Mouse (Mus musculus): ENCODE measurements around the gene Notum. TPM values are rescaled to one million over a fixed set of nuclear protein-coding genes. Genes with fewer than 3 reads are reported as not detected.

The Notum gene
- polyA plus RNA-seq, 1 experiment from 2014 or later: 4.1 TPM

GRCm38 (mm10) chr11:120672687-120673593 is 12.0 kb upstream of the Notum start, which contains the start of gene Aspscr1:
Gene Aspscr1, plus strand, starts transcription at chr11:120672973.
- WGBS: under 1% methylated on average over 83 of the region's 83 CpGs
- Histone ChIP-seq H3K9me3 (no peaks in the 10 kb centered on the region), H3K27me3 (no peaks in the 10 kb centered on the region), H3K27ac (peak within 1 kb of the TSS; percentile 86), H3K4me1 (peaks cover 7% of the 10 kb centered on the region), H3K4me2 (peak within 1 kb of the TSS; percentile 83), H3K36me3 (peaks cover 10% of the 10 kb centered on the region), H3K4me3 (peak within 1 kb of the TSS; percentile 62), H3K9ac (peak within 1 kb of the TSS; percentile 64)
- ATAC-seq (ENCODE audit: borderline replicate concordance, extremely low read depth, low FRiP score, low TSS enrichment): peak; percentile 97

GRCm38 (mm10) chr11:120666617-120667016 is 5.6 kb upstream of the Notum start:
- ATAC-seq (ENCODE audit: borderline replicate concordance, extremely low read depth, low FRiP score, low TSS enrichment): no peak
- 3% methylated on average over 3 of the region's 3 CpGs for WGBS

GRCm38 (mm10) chr11:120665406-120665805 is 4.4 kb upstream of the Notum start:
- WGBS: 50% methylated on average over 3 of the region's 3 CpGs
- Histone ChIP-seq H3K4me3 (no peak overlapping the region), H3K27ac (no peak overlapping the region), H3K4me1 (peaks cover 18% of the 10 kb centered on the region), H3K27me3 (peaks cover 47% of the 10 kb centered on the region), H3K9ac (no peak overlapping the region), H3K4me2 (no peak overlapping the region), H3K9me3 (no peaks in the 10 kb centered on the region), H3K36me3 (no peaks in the 10 kb centered on the region)
- ATAC-seq (ENCODE audit: borderline replicate concordance, extremely low read depth, low FRiP score, low TSS enrichment): peak; percentile 68; the same call in 1 of the 2 replicates

More at GRCm38 (mm10) chr11:120666617-120667016, 5.6 kb upstream of the Notum start:
- H3K9me3 ChIP-seq: no peaks in the 10 kb centered on the region
- H3K36me3 ChIP-seq: no peaks in the 10 kb centered on the region
- H3K4me3 ChIP-seq: no peak overlapping the region
- H3K27me3 ChIP-seq: peaks cover 35% of the 10 kb centered on the region
- H3K27ac ChIP-seq: no peak overlapping the region
- H3K4me1 ChIP-seq: peaks cover 10% of the 10 kb centered on the region; the same call in 1 of the 2 replicates
- no peak overlapping the region for H3K9ac ChIP-seq
- H3K4me2 ChIP-seq: no peak overlapping the region

- Histone ChIP-seq H3K4me2 (no peak overlapping the region), H3K27ac (no peak overlapping the region), H3K9me3 (no peaks in the 10 kb centered on the region), H3K4me1 (peaks cover 27% of the 10 kb centered on the region), H3K9ac (no peak overlapping the region), H3K4me3 (no peak overlapping the region), H3K27me3 (peaks cover 64% of the 10 kb centered on the region), H3K36me3 (no peaks in the 10 kb centered on the region)
- 79% methylated on average over 5 of the region's 5 CpGs for WGBS
- no peak for ATAC-seq (ENCODE audit: borderline replicate concordance, extremely low read depth, low FRiP score, low TSS enrichment)
Observed at GRCm38 (mm10) chr11:120663714-120664113, 2.7 kb upstream of the Notum start.

GRCm38 (mm10) chr11:120662759-120663158 is 1.8 kb upstream of the Notum start:
- Histone ChIP-seq H3K4me1 (peaks cover 27% of the 10 kb centered on the region), H3K9me3 (no peaks in the 10 kb centered on the region), H3K27me3 (peaks cover 73% of the 10 kb centered on the region), H3K27ac (no peak overlapping the region), H3K36me3 (no peaks in the 10 kb centered on the region), H3K4me2 (no peak overlapping the region), H3K4me3 (no peak overlapping the region), H3K9ac (no peak overlapping the region)
- 53% methylated on average over 6 of the region's 6 CpGs for WGBS
- no peak for ATAC-seq (ENCODE audit: borderline replicate concordance, extremely low read depth, low FRiP score, low TSS enrichment)

- Histone ChIP-seq H3K9ac (peak overlapping the region; percentile 38), H3K4me2 (peak overlapping the region; percentile 74), H3K9me3 (no peaks in the 10 kb centered on the region), H3K4me1 (peaks cover 18% of the 10 kb centered on the region), H3K4me3 (peak overlapping the region; percentile 48), H3K36me3 (no peaks in the 10 kb centered on the region), H3K27ac (no peak overlapping the region), H3K27me3 (peaks cover 94% of the 10 kb centered on the region)
- under 1% methylated on average over 90 of the region's 95 CpGs for WGBS
- ATAC-seq (ENCODE audit: borderline replicate concordance, extremely low read depth, low FRiP score, low TSS enrichment): peak; percentile 52
Observed at GRCm38 (mm10) chr11:120660301-120661075, 487 bp downstream of the Notum start.

- Histone ChIP-seq H3K4me2 (peak overlapping the region; percentile 74), H3K27ac (no peak overlapping the region), H3K4me3 (peak overlapping the region; percentile 48), H3K9me3 (no peaks in the 10 kb centered on the region), H3K27me3 (peaks cover 86% of the 10 kb centered on the region), H3K9ac (no peak overlapping the region), H3K4me1 (peaks cover 18% of the 10 kb centered on the region), H3K36me3 (no peaks in the 10 kb centered on the region)
- ATAC-seq (ENCODE audit: borderline replicate concordance, extremely low read depth, low FRiP score, low TSS enrichment): no peak
- WGBS: 2% methylated on average over 50 of the region's 50 CpGs
Observed at GRCm38 (mm10) chr11:120659509-120660300, 1.3 kb downstream of the Notum start.

- peak overlapping the region; percentile 74; the same call in 1 of the 2 replicates for H3K4me2 ChIP-seq
- H3K27ac ChIP-seq: no peak overlapping the region
- ATAC-seq (ENCODE audit: borderline replicate concordance, extremely low read depth, low FRiP score, low TSS enrichment): no peak
- WGBS: 4% methylated on average over 24 of the region's 24 CpGs
- H3K36me3 ChIP-seq: no peaks in the 10 kb centered on the region
- H3K9me3 ChIP-seq: no peaks in the 10 kb centered on the region
- H3K27me3 ChIP-seq: peaks cover 82% of the 10 kb centered on the region
- peaks cover 18% of the 10 kb centered on the region for H3K4me1 ChIP-seq
- H3K4me3 ChIP-seq: no peak overlapping the region
- no peak overlapping the region for H3K9ac ChIP-seq
Observed at GRCm38 (mm10) chr11:120658876-120659410, 2.0 kb downstream of the Notum start.

GRCm38 (mm10) chr11:120657301-120657700 is 3.7 kb downstream of the Notum start:
- Histone ChIP-seq H3K27me3 (peaks cover 66% of the 10 kb centered on the region), H3K4me3 (no peak overlapping the region), H3K4me1 (peaks cover 18% of the 10 kb centered on the region), H3K4me2 (no peak overlapping the region), H3K36me3 (no peaks in the 10 kb centered on the region), H3K27ac (no peak overlapping the region), H3K9ac (no peak overlapping the region), H3K9me3 (no peaks in the 10 kb centered on the region)
- 80% methylated on average over 4 of the region's 4 CpGs for WGBS
- no peak for ATAC-seq (ENCODE audit: borderline replicate concordance, extremely low read depth, low FRiP score, low TSS enrichment)

GRCm38 (mm10) chr11:120654741-120655140 is 6.2 kb downstream of the Notum start:
- Histone ChIP-seq H3K36me3 (no peaks in the 10 kb centered on the region), H3K4me3 (no peak overlapping the region), H3K4me1 (peaks cover 3% of the 10 kb centered on the region), H3K27me3 (peaks cover 48% of the 10 kb centered on the region), H3K27ac (no peak overlapping the region), H3K9me3 (no peaks in the 10 kb centered on the region), H3K4me2 (no peak overlapping the region), H3K9ac (no peak overlapping the region)
- 72% methylated on average over 3 of the region's 3 CpGs for WGBS
- no peak for ATAC-seq (ENCODE audit: borderline replicate concordance, extremely low read depth, low FRiP score, low TSS enrichment)

- Histone ChIP-seq H3K4me2 (no peak overlapping the region), H3K4me3 (no peak overlapping the region), H3K36me3 (no peaks in the 10 kb centered on the region), H3K9ac (no peak overlapping the region), H3K27ac (no peak overlapping the region), H3K4me1 (peaks cover 6% of the 10 kb centered on the region), H3K27me3 (peaks cover 38% of the 10 kb centered on the region), H3K9me3 (no peaks in the 10 kb centered on the region)
- no peak for ATAC-seq (ENCODE audit: borderline replicate concordance, extremely low read depth, low FRiP score, low TSS enrichment)
- 64% methylated on average over 3 of the region's 3 CpGs for WGBS
Observed at GRCm38 (mm10) chr11:120651872-120652271, 9.1 kb downstream of the Notum start.
